Mouse (Mus musculus) cerebellum, postnatal 14 days (tissue): ENCODE measurements around the gene Sbf1.

Source experiments
- DNase-seq, 2 experiments: peaks; one replicate each; pipeline ENCODE4 v3.0.0; 2021; ENCODE audit warnings: mixed read lengths in 2 of 2

Sbf1 gene

GRCm38 (mm10) chr15:89315190-89315731, at the start of gene Sbf1:
Sbf1 (minus strand) TSS chr15:89315311.
- peak; percentile 98 for DNase-seq

DNA sequence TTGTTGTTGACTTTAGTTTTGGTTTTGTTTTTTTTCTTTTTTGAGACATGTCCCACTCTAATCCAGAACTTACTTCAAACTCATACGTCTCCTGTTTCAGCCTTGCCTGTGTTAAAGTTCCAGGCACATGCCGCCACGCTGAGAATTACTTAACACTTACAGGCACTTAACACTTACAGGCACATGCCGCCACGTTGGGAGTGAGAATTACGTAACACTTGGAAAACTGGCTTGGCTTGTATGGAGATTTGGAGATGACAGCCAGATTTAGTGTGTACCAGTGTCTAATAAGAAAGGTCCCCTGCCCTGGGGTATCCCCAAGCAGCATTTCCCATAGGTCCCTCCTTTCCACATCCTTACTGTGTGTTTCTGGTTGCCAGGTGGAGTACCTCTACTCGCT, 47.9 kb upstream of the Sbf1 start:
- no peak for DNase-seq

DNA sequence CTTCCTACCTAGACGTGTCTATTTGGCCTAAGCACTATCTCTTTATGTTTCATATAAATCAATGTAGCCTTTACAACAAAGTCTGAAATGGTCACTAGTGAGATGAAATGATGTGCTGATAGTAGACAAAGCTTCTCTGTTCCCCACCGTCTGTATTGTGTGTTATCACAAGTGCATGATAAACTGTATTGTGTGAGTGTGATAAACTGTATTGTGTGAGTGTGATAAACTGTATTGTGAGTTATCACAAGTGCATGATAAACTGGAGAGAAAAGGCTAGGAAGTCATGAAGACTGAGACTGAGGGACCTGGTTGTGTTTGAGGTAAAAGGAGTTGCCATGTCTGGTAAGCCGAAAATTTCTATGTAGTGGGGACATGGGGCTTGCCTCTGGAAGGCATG, 43.7 kb upstream of the Sbf1 start:
- DNase-seq = no peak

- DNase-seq = peak; percentile 74 to 88
These were observed 41.3 kb upstream of the Sbf1 start for GRCm38 (mm10) chr15:89356372-89356771.

- peak; percentile 96 to 98 for DNase-seq
These were observed 40.4 kb upstream of the Sbf1 start, which contains the start of the genes Lmf2 and Ncaph2 for GRCm38 (mm10) chr15:89355241-89356187. Lmf2 (minus strand) TSS chr15:89355659. Ncaph2 (plus strand) TSS chr15:89355719.

GRCm38 (mm10) chr15:89354455-89354854, 39.3 kb upstream of the Sbf1 start:
- DNase-seq = peak in 1 of 2 experiments; percentile 27

DNA sequence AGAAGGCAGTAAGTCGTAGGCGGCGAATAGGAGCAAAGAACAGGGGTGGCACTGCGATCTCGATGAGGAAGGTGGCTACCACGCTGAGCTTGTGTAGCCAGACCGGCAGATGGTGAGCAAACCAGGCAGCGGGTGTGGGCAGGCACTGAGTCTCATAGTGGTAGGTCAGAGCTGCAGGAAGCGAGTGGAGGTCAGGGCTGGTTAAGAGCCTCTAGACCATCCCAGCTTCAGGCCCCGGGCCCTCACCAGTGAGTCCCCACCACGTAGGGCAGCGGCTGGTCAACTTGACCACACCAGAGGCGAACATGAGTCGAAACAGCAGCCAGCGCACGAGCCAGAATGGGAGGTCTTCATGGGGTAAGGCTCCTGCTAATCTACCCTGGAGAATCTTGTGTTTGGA, 38.7 kb upstream of the Sbf1 start:
- DNase-seq = no peak

GRCm38 (mm10) chr15:89352795-89353194, 37.7 kb upstream of the Sbf1 start:
- no peak for DNase-seq

DNA sequence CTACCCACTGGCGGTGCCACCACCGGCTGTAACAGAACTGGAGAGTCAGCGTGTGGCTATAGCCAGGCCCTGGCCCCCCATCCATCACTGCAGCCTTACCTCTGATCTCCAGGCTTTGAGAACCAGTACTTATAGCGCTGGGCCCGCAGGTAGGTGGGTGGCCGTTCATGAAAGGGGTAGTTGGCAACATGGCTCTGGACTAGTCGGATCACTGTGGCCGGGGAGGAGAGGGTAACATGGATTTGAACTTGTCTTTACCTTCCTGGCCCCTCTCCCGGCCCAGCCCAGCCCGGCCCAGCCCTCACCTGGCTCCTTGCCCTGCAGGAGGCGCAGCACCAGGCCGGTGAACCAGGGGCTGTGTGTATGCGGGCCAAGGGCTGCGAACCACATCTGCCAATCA, 36.9 kb upstream of the Sbf1 start:
- DNase-seq = no peak

GRCm38 (mm10) chr15:89351302-89351701, 36.2 kb upstream of the Sbf1 start:
- no peak for DNase-seq

DNA sequence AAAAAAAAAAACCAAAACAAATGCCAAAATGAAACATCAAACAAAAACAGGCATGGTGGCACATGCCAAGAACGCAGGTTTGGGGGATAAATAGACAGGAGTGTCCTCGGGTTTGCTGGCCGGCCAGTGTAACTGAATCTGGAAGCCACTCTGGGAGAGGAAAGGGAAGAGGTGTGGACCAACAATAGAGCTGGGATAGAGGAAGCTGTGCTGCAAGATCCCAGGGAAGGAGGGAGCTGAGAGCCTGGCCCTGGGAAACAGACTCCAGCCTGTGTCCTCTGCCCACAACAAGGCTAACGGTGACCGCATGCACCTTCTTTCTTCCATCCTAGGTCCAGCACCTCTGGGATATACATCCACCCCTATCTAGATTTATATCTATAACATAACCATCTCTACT, 35.3 kb upstream of the Sbf1 start:
- no peak for DNase-seq

GRCm38 (mm10) chr15:89343325-89343724, 28.2 kb upstream of the Sbf1 start:
- DNase-seq = no peak

GRCm38 (mm10) chr15:89341678-89342077, 26.6 kb upstream of the Sbf1 start:
- DNase-seq = no peak

DNA sequence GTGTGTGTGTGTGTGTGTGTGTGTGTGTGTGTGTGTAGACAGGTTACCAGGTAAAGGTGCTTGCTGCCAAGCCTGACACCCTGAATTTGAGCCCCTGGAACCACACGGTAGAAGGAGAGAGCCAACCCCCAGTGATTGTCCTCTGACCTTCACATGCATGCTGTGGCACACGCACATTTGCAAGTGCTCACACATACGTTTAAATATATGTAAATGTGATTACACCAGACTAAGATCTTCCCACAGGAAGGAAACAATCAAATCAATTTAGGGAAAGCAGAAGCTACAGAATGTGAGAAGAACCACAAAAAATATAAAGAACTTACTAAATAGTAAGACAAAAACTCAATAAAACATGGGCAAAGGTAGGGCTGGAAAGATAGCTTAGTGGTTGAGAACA, 25.0 kb upstream of the Sbf1 start:
- no peak for DNase-seq

GRCm38 (mm10) chr15:89339696-89340095, 24.6 kb upstream of the Sbf1 start:
- DNase-seq = no peak

DNA sequence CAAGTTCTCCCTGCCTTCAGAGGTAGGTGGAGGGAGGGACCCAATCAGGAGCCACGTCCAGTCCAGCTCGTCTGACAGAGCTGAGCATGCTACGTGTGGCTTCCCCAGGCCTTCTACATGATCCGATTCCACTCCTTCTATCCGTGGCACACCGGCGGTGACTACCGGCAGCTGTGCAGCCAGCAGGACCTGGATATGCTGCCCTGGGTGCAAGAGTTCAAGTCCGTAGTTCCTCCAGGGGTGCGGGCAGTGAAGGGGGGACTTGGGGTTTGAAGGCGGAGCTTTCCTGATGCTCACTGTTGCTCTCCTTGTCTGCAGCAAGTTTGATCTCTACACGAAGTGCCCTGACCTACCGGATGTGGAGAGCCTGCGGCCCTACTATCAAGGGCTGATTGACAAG, 21.3 kb upstream of the Sbf1 start:
- no peak for DNase-seq

DNA sequence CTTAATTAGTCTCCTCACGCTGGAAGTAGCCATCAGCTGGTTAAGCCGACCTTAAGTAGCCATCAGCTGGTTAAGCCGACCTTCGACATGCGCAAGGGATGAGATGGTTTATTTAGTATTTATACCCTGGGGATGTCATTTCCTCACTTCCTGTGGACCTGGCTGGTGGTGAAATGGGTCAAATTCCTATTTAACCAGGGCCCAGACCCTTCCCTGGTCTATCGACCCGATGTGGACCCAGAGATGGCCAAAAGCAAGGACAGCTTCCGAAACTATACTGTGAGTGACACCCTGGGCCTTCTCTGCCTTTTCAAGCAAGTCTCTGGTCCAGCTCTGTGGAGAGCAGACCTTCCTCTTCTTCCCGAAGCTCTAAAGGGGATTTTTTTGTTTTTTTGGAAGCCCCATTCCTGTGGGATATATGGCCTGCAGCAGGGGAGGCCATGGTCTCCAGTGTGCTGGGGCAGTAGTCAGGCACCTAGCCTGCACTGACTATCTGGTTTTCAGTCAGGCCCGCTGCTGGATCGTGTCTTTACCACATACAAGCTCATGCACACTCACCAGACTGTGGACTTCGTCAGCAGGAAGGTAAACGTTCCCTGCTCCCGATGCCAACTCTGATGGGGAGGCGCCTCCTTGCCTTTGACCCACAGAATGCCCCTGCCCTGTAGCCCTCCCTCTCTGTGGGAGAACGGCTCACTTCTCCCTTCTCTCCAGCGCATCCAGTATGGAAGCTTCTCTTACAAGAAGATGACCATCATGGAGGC, 19.8 kb upstream of the Sbf1 start:
- no peak for DNase-seq

- DNase-seq = no peak
These were observed 19.2 kb upstream of the Sbf1 start, which contains the start of gene Miox for GRCm38 (mm10) chr15:89334271-89334670. Miox (plus strand) TSS chr15:89334398.

- no peak for DNase-seq
These were observed 11.3 kb upstream of the Sbf1 start for GRCm38 (mm10) chr15:89326441-89326840.

GRCm38 (mm10) chr15:89323656-89324055, 8.5 kb upstream of the Sbf1 start:
- DNase-seq = no peak

- no peak for DNase-seq
These were observed 7.8 kb upstream of the Sbf1 start, which contains the start of gene Adm2 for GRCm38 (mm10) chr15:89322670-89323522. Adm2 (plus strand) TSS chr15:89322720.

DNA sequence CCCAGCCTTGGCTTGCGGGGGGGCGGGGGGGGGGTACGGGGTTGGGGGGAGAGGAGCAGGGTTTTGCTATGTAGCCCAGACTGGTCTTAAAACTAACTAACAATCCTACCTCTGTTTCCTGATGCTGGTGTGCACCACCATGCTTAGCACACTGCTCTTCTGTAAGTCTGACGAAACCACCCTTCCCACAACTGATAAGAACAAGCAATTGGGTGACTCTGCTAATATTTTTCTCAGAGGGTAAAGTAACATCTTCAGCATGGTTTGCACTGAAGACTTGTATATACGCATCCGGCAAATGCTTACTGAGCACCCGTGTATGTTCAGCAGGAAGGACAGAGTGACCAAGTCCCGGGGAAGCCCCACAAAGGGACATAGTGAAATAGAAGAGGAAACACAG, 6.2 kb upstream of the Sbf1 start:
- DNase-seq = no peak
